19 mouse cellular contexts compared by ENCODE assay signal in the genomic region with DNA sequence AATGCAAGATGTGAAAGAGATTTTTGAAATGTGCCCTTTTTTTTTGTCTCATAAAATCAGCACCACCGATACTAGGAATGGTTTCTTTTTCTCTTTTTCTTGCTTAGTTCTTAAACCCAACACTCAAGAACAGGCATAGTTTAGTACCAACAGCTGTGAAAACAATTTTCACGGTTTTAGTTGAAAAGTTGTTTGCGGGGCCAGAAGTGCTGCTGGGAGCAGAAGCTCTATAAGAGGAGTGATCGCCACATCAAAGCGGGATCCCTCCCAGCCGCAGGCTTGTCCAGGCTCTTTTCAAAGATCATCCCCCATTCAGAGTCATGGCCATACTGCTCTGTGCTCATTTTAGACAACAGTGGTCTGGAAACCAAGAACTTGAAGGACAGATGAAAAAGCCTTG.
DNase-seq lines count a peak whose midpoint lies in the region; ATAC-seq and TF ChIP-seq lines count a peak whose summit lies in the region.
"Had no signal": no experiment of that assay in that cellular context is flagged by ENCODE, and none has a peak within 500 bp of the region (broad histone marks: within the 10 kb centered on the region; RNA-seq: fewer than 3 reads in every experiment).

No protein-coding gene starts in this region.

- H3K9ac ChIP-seq in hindbrain, postnatal 0 days (replicated peaks; ENCODE audit: low read length): no peak overlapping the region
- H3K9ac ChIP-seq in hindbrain, embryonic 12.5 days: no peak overlapping the region
- H3K9ac ChIP-seq in midbrain, embryonic 16.5 days (ENCODE audit: low read depth, low read length): no peak overlapping the region
- no peak overlapping the region for H3K9ac ChIP-seq in midbrain, embryonic 12.5 days (replicated peaks)
- H3K9ac ChIP-seq: heart, embryonic 15.5 days; hindbrain, embryonic 14.5 days had no signal

- DNase-seq in hindbrain, postnatal 0 days (ENCODE audit: low spot score): peak; percentile 20
- no peak for DNase-seq in midbrain, embryonic 10.5 days (ENCODE audit: low spot score)
- no peak for DNase-seq in heart, embryonic 10.5 days (ENCODE audit: low spot score)
- no peak for DNase-seq in ovary, adult 18-20 months (ENCODE audit: low spot score)
- DNase-seq: cerebellum, adult 11-12 months; cerebellum, postnatal 10 days; gastrocnemius, postnatal 25 days; heart, postnatal 36 days; kidney, postnatal 14 days; layer of hippocampus, postnatal 36 days; thymus, adult 2 months had no signal

- no peak overlapping the region for H3K4me3 ChIP-seq in hindbrain, postnatal 0 days (ENCODE audit: low read length)
- no peak overlapping the region for H3K4me3 ChIP-seq in hindbrain, embryonic 12.5 days
- H3K4me3 ChIP-seq in midbrain, embryonic 10.5 days: no peak overlapping the region
- H3K4me3 ChIP-seq in midbrain, embryonic 16.5 days (ENCODE audit: low read depth, low read length): no peak overlapping the region
- no peak overlapping the region for H3K4me3 ChIP-seq in midbrain, embryonic 12.5 days
- H3K4me3 ChIP-seq in heart, embryonic 10.5 days: no peak overlapping the region
- H3K4me3 ChIP-seq: forebrain, embryonic 10.5 days; heart, embryonic 15.5 days had no signal

- no peaks in the 10 kb centered on the region for H3K27me3 ChIP-seq in hindbrain, postnatal 0 days (ENCODE audit: insufficient read depth, low read length)
- no peaks in the 10 kb centered on the region for H3K27me3 ChIP-seq in hindbrain, embryonic 12.5 days
- no peaks in the 10 kb centered on the region for H3K27me3 ChIP-seq in midbrain, embryonic 10.5 days (ENCODE audit: low read depth, poor library complexity, severe bottlenecking)
- H3K27me3 ChIP-seq in midbrain, embryonic 16.5 days (ENCODE audit: control insufficient read depth, insufficient read depth, low read depth, low read length): no peaks in the 10 kb centered on the region
- H3K27me3 ChIP-seq in midbrain, embryonic 12.5 days: no peaks in the 10 kb centered on the region
- no peaks in the 10 kb centered on the region for H3K27me3 ChIP-seq in heart, embryonic 10.5 days (ENCODE audit: insufficient read depth, poor library complexity, severe bottlenecking)
- H3K27me3 ChIP-seq: heart, embryonic 15.5 days had no signal

- H3K27ac ChIP-seq in hindbrain, postnatal 0 days: no peak overlapping the region
- H3K27ac ChIP-seq in hindbrain, embryonic 12.5 days: no peak overlapping the region
- peak overlapping the region; percentile 1; the same call in 1 of the 2 replicates for H3K27ac ChIP-seq in midbrain, embryonic 10.5 days (replicated peaks)
- H3K27ac ChIP-seq in midbrain, embryonic 16.5 days (ENCODE audit: low read length): no peak overlapping the region
- H3K27ac ChIP-seq in midbrain, embryonic 12.5 days (replicated peaks): peak overlapping the region; percentile 46; the same call in 1 of the 2 replicates
- H3K27ac ChIP-seq in heart, embryonic 10.5 days: no peak overlapping the region
- H3K27ac ChIP-seq: forebrain, embryonic 10.5 days; heart, embryonic 15.5 days; hindbrain, embryonic 14.5 days; macrophage had no signal

- ATAC-seq in hindbrain, postnatal 0 days: peak; percentile 62
- ATAC-seq in hindbrain, embryonic 12.5 days (ENCODE audit: low FRiP score): no peak
- ATAC-seq in midbrain, embryonic 16.5 days: no peak
- ATAC-seq in midbrain, embryonic 12.5 days (ENCODE audit: low FRiP score, low read depth): no peak
- ATAC-seq: forebrain, embryonic 16.5 days had no signal

- TF ChIP-seq CTCF in hindbrain, postnatal 0 days (IDR thresholded peaks at IDR 0.05; ENCODE audit: low read depth): no peak

- no peaks in the 10 kb centered on the region for H3K36me3 ChIP-seq in hindbrain, postnatal 0 days (ENCODE audit: insufficient read depth, low read length)
- no peaks in the 10 kb centered on the region for H3K36me3 ChIP-seq in hindbrain, embryonic 12.5 days
- no peaks in the 10 kb centered on the region for H3K36me3 ChIP-seq in midbrain, embryonic 10.5 days
- no peaks in the 10 kb centered on the region for H3K36me3 ChIP-seq in midbrain, embryonic 16.5 days (ENCODE audit: control insufficient read depth, insufficient read depth, low read length)
- no peaks in the 10 kb centered on the region for H3K36me3 ChIP-seq in midbrain, embryonic 12.5 days
- no peaks in the 10 kb centered on the region for H3K36me3 ChIP-seq in heart, embryonic 10.5 days
- H3K36me3 ChIP-seq: forebrain, embryonic 10.5 days; heart, embryonic 15.5 days had no signal

- H3K9me3 ChIP-seq in hindbrain, postnatal 0 days (ENCODE audit: low read length): no peaks in the 10 kb centered on the region
- H3K9me3 ChIP-seq in hindbrain, embryonic 12.5 days (replicated peaks): no peaks in the 10 kb centered on the region
- H3K9me3 ChIP-seq in midbrain, embryonic 10.5 days (replicated peaks): no peaks in the 10 kb centered on the region
- H3K9me3 ChIP-seq in midbrain, embryonic 16.5 days (replicated peaks; ENCODE audit: control insufficient read depth, low read length, poor library complexity, severe bottlenecking): no peaks in the 10 kb centered on the region
- no peaks in the 10 kb centered on the region for H3K9me3 ChIP-seq in midbrain, embryonic 12.5 days
- H3K9me3 ChIP-seq in heart, embryonic 10.5 days: no peaks in the 10 kb centered on the region
- H3K9me3 ChIP-seq: forebrain, embryonic 10.5 days; heart, embryonic 15.5 days had no signal

- WGBS in hindbrain, postnatal 0 days: 53% methylated on average over 6 of the region's 6 CpGs
- WGBS in hindbrain, embryonic 12.5 days: 46% methylated on average over 6 of the region's 6 CpGs
- 54% methylated on average over 6 of the region's 6 CpGs for WGBS in midbrain, embryonic 10.5 days
- 44% methylated on average over 6 of the region's 6 CpGs for WGBS in midbrain, embryonic 16.5 days
- 38% methylated on average over 6 of the region's 6 CpGs for WGBS in midbrain, embryonic 12.5 days
- 74% methylated on average over 6 of the region's 6 CpGs for WGBS in heart, embryonic 10.5 days

- H3K4me1 ChIP-seq in hindbrain, postnatal 0 days (ENCODE audit: insufficient read depth, low read length): no peaks in the 10 kb centered on the region
- H3K4me1 ChIP-seq in hindbrain, embryonic 12.5 days: no peaks in the 10 kb centered on the region
- H3K4me1 ChIP-seq in midbrain, embryonic 10.5 days: peaks cover 50% of the 10 kb centered on the region
- peaks cover 3% of the 10 kb centered on the region; the same call in 1 of the 2 replicates for H3K4me1 ChIP-seq in midbrain, embryonic 16.5 days (ENCODE audit: control insufficient read depth, insufficient read depth, low read length)
- H3K4me1 ChIP-seq in midbrain, embryonic 12.5 days: peaks cover 8% of the 10 kb centered on the region
- peaks cover 16% of the 10 kb centered on the region for H3K4me1 ChIP-seq in heart, embryonic 10.5 days

- H3K4me2 ChIP-seq in hindbrain, postnatal 0 days (ENCODE audit: low read depth, low read length): no peak overlapping the region
- H3K4me2 ChIP-seq in hindbrain, embryonic 12.5 days (replicated peaks): no peak overlapping the region
- no peak overlapping the region for H3K4me2 ChIP-seq in midbrain, embryonic 16.5 days (ENCODE audit: low read length)
- H3K4me2 ChIP-seq in midbrain, embryonic 12.5 days (replicated peaks): no peak overlapping the region
- H3K4me2 ChIP-seq: heart, embryonic 15.5 days; hindbrain, embryonic 14.5 days had no signal

Comparison
In these comparisons a context has a peak if more than half of its experiments do, and no peak if none do; other contexts are left out.
1. H3K27ac ChIP-seq: peak in midbrain, embryonic 10.5 days (single experiment) and midbrain, embryonic 12.5 days (single experiment); none in hindbrain, postnatal 0 days (single experiment), hindbrain, embryonic 12.5 days (single experiment), midbrain, embryonic 16.5 days (single experiment) and heart, embryonic 10.5 days (single experiment).